Mouse (Mus musculus) CH12.LX (cell line): ENCODE results near the gene Cdc14b. TPM values are rescaled to one million over a fixed set of nuclear protein-coding genes. Genes with fewer than 3 reads are reported as not detected.

Source experiments
- DNase-seq: peaks from one replicate; pipeline ENCODE4 v3.0.0-alpha.2; 2013; ENCODE audit errors: extremely low read depth
- H3K27ac ChIP-seq: 2 replicates; pipeline ENCODE4 v1.5.1; 2012; ENCODE audit warnings: low read depth, mild to moderate bottlenecking, control low read depth, moderate library complexity; ENCODE audit not compliant: insufficient read depth
- H3K27me3 ChIP-seq: replicated peaks from 2 replicates; pipeline ENCODE3; 2012; ENCODE audit warnings: inconsistent platforms
- H3K36me3 ChIP-seq, 2 experiments: replicated peaks in 1 of 2; 2 replicates each; pipeline versions ENCODE3 to v1.6.1; 2012; ENCODE audit warnings: inconsistent platforms in 1 of 2, low read length in 1 of 2, mild to moderate bottlenecking in 1 of 2, mixed read lengths in 1 of 2, moderate library complexity in 1 of 2; ENCODE audit not compliant: control insufficient read depth in 1 of 2, insufficient read depth in 1 of 2
- H3K4me1 ChIP-seq, 2 experiments: 2 replicates each; pipeline ENCODE4 v1.6.1; 2012; ENCODE audit warnings: inconsistent platforms in 1 of 2, moderate library complexity in 1 of 2; ENCODE audit not compliant: insufficient read depth in 2 of 2, control insufficient read depth in 1 of 2
- H3K4me2 ChIP-seq: 2 replicates; pipeline ENCODE4 v1.6.1; 2012; ENCODE audit warnings: low read depth, mild to moderate bottlenecking, control low read depth; ENCODE audit not compliant: poor library complexity, insufficient read depth, severe bottlenecking
- H3K4me3 ChIP-seq, 3 experiments: fragments of 150-350 bp in 1 of 3; sonication (generic) in 1 of 3; replicated peaks in 1 of 3; 2 replicates each; pipeline versions ENCODE3 to v1.5.1; 2011 to 2012; ENCODE audit warnings: low read depth in 2 of 3, low read length in 2 of 3, mild to moderate bottlenecking in 2 of 3, moderate library complexity in 2 of 3, control low read depth in 1 of 3, improper control_type of control experiment in 1 of 3, inconsistent platforms in 1 of 3, mixed read lengths in 1 of 3; ENCODE audit not compliant: poor library complexity in 1 of 3
- H3K79me2 ChIP-seq: replicated peaks from 2 replicates; pipeline ENCODE4 v1.6.1; 2012; ENCODE audit warnings: mild to moderate bottlenecking, moderate library complexity; ENCODE audit not compliant: control insufficient read depth, poor library complexity, insufficient read depth, severe bottlenecking; ENCODE audit errors: extremely low read depth
- H3K9ac ChIP-seq: 2 replicates; pipeline ENCODE4 v1.6.1; 2012; ENCODE audit warnings: low read depth, mild to moderate bottlenecking, control low read depth, moderate library complexity; ENCODE audit not compliant: insufficient read depth
- H3K9me3 ChIP-seq: replicated peaks from 2 replicates; pipeline ENCODE3; 2012; ENCODE audit warnings: low read length, inconsistent platforms, mixed read lengths
- BHLHE40 ChIP-seq: IDR thresholded peaks from 2 replicates; pipeline ENCODE4 v1.6.1; 2011; ENCODE audit warnings: mild to moderate bottlenecking, low read depth, low read length, improper control_type of control experiment
- E2F4 ChIP-seq: IDR thresholded peaks from 2 replicates; pipeline ENCODE4 v1.6.1; 2011; ENCODE audit warnings: low read depth, low read length, improper control_type of control experiment; ENCODE audit not compliant: insufficient replicate concordance
- ELF1 ChIP-seq: IDR thresholded peaks from 2 replicates; pipeline ENCODE4 v1.6.1; 2014; ENCODE audit warnings: low read depth, mild to moderate bottlenecking, inconsistent platforms, low read length, improper control_type of control experiment
- EP300 ChIP-seq: IDR thresholded peaks from 2 replicates; pipeline ENCODE4 v1.6.1; 2011; ENCODE audit warnings: low read length, improper control_type of control experiment
- ETS1 ChIP-seq: conservative IDR thresholded peaks from 2 replicates; pipeline ENCODE4 v1.6.1; 2012; ENCODE audit warnings: low read depth, mild to moderate bottlenecking, inconsistent platforms, low read length, improper control_type of control experiment, moderate library complexity
- GABPA ChIP-seq: IDR thresholded peaks from 2 replicates; pipeline ENCODE4 v1.6.1; 2012; ENCODE audit warnings: low read depth, low read length, improper control_type of control experiment, inconsistent platforms; ENCODE audit not compliant: insufficient replicate concordance
- IRF4 ChIP-seq: IDR thresholded peaks from 2 replicates; pipeline ENCODE4 v1.6.1; 2014; ENCODE audit warnings: low read depth, mild to moderate bottlenecking, inconsistent platforms, low read length, improper control_type of control experiment
- JUN ChIP-seq: IDR thresholded peaks from 2 replicates; pipeline ENCODE4 v1.6.1; 2011; ENCODE audit warnings: low read depth, mild to moderate bottlenecking, low read length, improper control_type of control experiment, moderate library complexity; ENCODE audit not compliant: insufficient read depth
- JUND ChIP-seq: conservative IDR thresholded peaks from 2 replicates; pipeline ENCODE4 v1.6.1; 2011; ENCODE audit warnings: low read depth, low read length, improper control_type of control experiment
- KAT2A ChIP-seq: IDR thresholded peaks from 2 replicates; pipeline ENCODE4 v1.6.1; 2012; ENCODE audit warnings: low read length, improper control_type of control experiment, inconsistent platforms; ENCODE audit not compliant: insufficient replicate concordance
- MAX ChIP-seq: IDR thresholded peaks from 2 replicates; pipeline ENCODE4 v1.6.1; 2011; ENCODE audit warnings: low read length, improper control_type of control experiment
- MAZ ChIP-seq: IDR thresholded peaks from 2 replicates; pipeline ENCODE4 v1.6.1; 2012; ENCODE audit warnings: low read depth, mild to moderate bottlenecking, inconsistent platforms, low read length, improper control_type of control experiment, moderate library complexity
- MEF2A ChIP-seq: IDR thresholded peaks from 2 replicates; pipeline ENCODE4 v1.6.1; 2014; ENCODE audit warnings: low read depth, mild to moderate bottlenecking, inconsistent platforms, low read length, improper control_type of control experiment, borderline replicate concordance
- MXI1 ChIP-seq: IDR thresholded peaks from 2 replicates; pipeline ENCODE4 v1.6.1; 2011; ENCODE audit warnings: mild to moderate bottlenecking, low read depth, low read length, improper control_type of control experiment
- MYC ChIP-seq: IDR thresholded peaks from 2 replicates; pipeline ENCODE4 v1.6.1; 2011; ENCODE audit warnings: low read depth, mild to moderate bottlenecking, improper control_type of control experiment, low read length
- NELFE ChIP-seq: IDR thresholded peaks from 2 replicates; pipeline ENCODE4 v1.6.1; 2011; ENCODE audit warnings: low read depth, low read length, improper control_type of control experiment
- NRF1 ChIP-seq: IDR thresholded peaks from 2 replicates; pipeline ENCODE4 v1.6.1; 2014; ENCODE audit warnings: low read depth, mild to moderate bottlenecking, inconsistent platforms, low read length, improper control_type of control experiment, moderate library complexity
- POLR2A ChIP-seq: IDR thresholded peaks from 2 replicates; pipeline ENCODE4 v1.6.1; 2011; ENCODE audit warnings: low read depth, mild to moderate bottlenecking, improper control_type of control experiment, low read length
- POLR2AphosphoS2 ChIP-seq: IDR thresholded peaks from 2 replicates; pipeline ENCODE4 v1.6.1; 2011; ENCODE audit warnings: low read depth, low read length, improper control_type of control experiment
- RAD21 ChIP-seq: IDR thresholded peaks from 2 replicates; pipeline ENCODE4 v1.6.1; 2011; ENCODE audit warnings: low read depth, mild to moderate bottlenecking, low read length, improper control_type of control experiment, moderate library complexity
- RCOR1 ChIP-seq: conservative IDR thresholded peaks from 2 replicates; pipeline ENCODE4 v1.6.1; 2012; ENCODE audit warnings: low read depth, mild to moderate bottlenecking, inconsistent platforms, low read length, improper control_type of control experiment
- SMC3 ChIP-seq: IDR thresholded peaks from 2 replicates; pipeline ENCODE4 v1.6.1; 2011; ENCODE audit warnings: low read depth, low read length, improper control_type of control experiment
- TBP ChIP-seq: conservative IDR thresholded peaks from 2 replicates; pipeline ENCODE4 v1.6.1; 2011; ENCODE audit warnings: low read depth, low read length, improper control_type of control experiment
- UBTF ChIP-seq: IDR thresholded peaks from 2 replicates; pipeline ENCODE4 v1.6.1; 2012; ENCODE audit warnings: low read depth, mild to moderate bottlenecking, inconsistent platforms, low read length, improper control_type of control experiment, moderate library complexity
- USF2 ChIP-seq: conservative IDR thresholded peaks from 2 replicates; pipeline ENCODE4 v1.6.1; 2011; ENCODE audit warnings: low read depth, low read length, improper control_type of control experiment
- ZC3H11A ChIP-seq: IDR thresholded peaks from 2 replicates; pipeline ENCODE4 v1.6.1; 2012; ENCODE audit warnings: low read depth, mild to moderate bottlenecking, inconsistent platforms, low read length, improper control_type of control experiment
- ZNF384 ChIP-seq: IDR thresholded peaks from 2 replicates; pipeline ENCODE4 v1.6.1; 2012; ENCODE audit warnings: low read depth, low read length, improper control_type of control experiment, inconsistent platforms
- dilution Hi-C: fragments of 300-500 bp; cut with MboI; formaldehyde crosslinking; loops from 2 replicates; pipeline ENCODE4 v1.14.3; 2020; ENCODE audit warnings: low sequenced_read_pairs; ENCODE audit not compliant: extremely low pct_unique_long_range_greater_than_20kb, extremely low pct_ligation_motif_present
- in situ Hi-C: fragments of 300-500 bp; cut with MboI; formaldehyde crosslinking; loops from 3 replicates; pipeline ENCODE4 v1.14.3; 2019; ENCODE audit warnings: low sequenced_read_pairs, low pct_ligation_motif_present, low pct_unique_long_range_greater_than_20kb, mixed read lengths
- polyA plus RNA-seq: library from polyadenylated mRNA; unstranded; fragments of >175 nt; gene quantifications from 2 replicates; pipeline ENCODE4 v1.2.1, GENCODE M21; 2012; ENCODE audit warnings: low read depth; ENCODE audit not compliant: insufficient read length
- total RNA-seq, 2 experiments: library from RNA; depleted of rRNA; stranded (reverse); fragments of 300-350 nt in 1 of 2; fragments of >200 nt in 1 of 2; gene quantifications; 2 replicates each; pipeline ENCODE4 v1.2.3; 2012 to 2014

Gene Cdc14b
- total and polyA plus RNA-seq, 3 experiments = 2.7 to 5.5 (median 4.6) TPM

DNA sequence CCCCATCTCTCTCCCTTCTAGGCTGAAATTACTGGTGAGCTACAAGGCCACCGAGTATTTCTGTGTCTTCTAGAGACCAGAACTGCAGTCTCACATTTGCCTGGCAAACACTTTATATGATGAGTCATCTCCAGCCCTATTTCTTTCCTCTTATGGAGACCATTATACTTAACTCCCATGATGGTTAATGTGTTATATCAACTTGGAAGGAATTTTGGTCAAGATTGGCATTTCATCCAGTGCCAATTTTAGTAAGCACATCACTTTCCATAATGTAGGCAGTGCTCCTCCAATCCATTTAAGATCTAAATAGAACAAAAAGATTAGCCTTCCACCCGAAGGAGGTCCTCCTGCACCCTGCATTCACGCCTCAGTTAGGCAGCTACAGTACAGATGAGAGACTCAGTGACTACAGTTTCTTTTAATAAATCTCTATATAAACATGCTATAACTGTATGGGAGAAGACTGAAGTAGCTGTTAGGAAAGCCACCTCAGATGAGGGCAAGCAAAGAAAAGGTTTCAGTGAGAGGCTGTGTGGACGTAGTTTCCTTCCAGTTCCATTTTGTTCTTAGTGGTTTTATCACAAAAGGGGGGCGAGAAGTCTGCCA is 63.0 kb downstream of the Cdc14b start:
- Histone ChIP-seq H3K4me3 (no peak overlapping the region), H3K4me1 (peaks cover 0 to 11% of the 10 kb centered on the region in 2 experiments; a peak in 1 of 4 replicates), H3K4me2 (no peak overlapping the region), H3K9me3 (no peaks in the 10 kb centered on the region), H3K9ac (no peak overlapping the region), H3K36me3 (no peaks in the 10 kb centered on the region), H3K27me3 (no peaks in the 10 kb centered on the region), H3K27ac (no peak overlapping the region), H3K79me2 (no peaks in the 10 kb centered on the region)
- in situ Hi-C loops (no loop called here), dilution Hi-C loops (no loop called here)
- no peak for DNase-seq
- TF ChIP-seq JUND (no peak), ZC3H11A (no peak), POLR2AphosphoS2 (no peak), MAX (no peak), RAD21 (no peak), MAZ (no peak), BHLHE40 (no peak), POLR2A (no peak), MXI1 (no peak), NRF1 (no peak), NELFE (no peak), GABPA (no peak), JUN (no peak), RCOR1 (no peak), KAT2A (no peak), ETS1 (no peak), TBP (no peak), ZNF384 (no peak), E2F4 (no peak), MYC (no peak)

DNA sequence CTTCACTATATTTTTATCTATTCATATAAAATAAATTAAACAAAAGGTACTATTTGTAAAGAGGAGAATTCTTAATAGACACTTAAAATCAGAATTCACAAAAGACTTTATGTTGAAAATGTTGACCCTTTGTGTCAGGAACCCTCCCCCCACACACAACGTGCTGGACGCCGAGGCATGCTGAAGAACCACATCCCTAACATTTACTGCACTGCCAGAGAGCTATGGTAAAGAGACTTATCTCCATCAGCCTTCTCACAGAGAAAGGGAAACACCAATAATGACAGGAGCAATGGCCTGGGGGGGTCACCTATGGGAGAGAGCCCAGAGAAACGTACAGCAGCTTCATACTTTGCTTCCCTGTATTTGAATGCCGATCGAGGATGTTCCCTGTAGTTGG is 66.9 kb downstream of the Cdc14b start:
- Histone ChIP-seq H3K9me3 (no peaks in the 10 kb centered on the region), H3K79me2 (no peaks in the 10 kb centered on the region), H3K4me3 (no peak overlapping the region), H3K36me3 (no peaks in the 10 kb centered on the region), H3K27ac (no peak overlapping the region), H3K4me2 (no peak overlapping the region), H3K9ac (no peak overlapping the region), H3K27me3 (no peaks in the 10 kb centered on the region), H3K4me1 (peaks cover 0 to 17% of the 10 kb centered on the region in 2 experiments; a peak in 2 of 4 replicates)
- no peak for DNase-seq
- dilution Hi-C loops = no loop called here
- in situ Hi-C loops = no loop called here
- TF ChIP-seq MEF2A = no peak
- TF ChIP-seq GABPA = no peak
- no peak for TF ChIP-seq UBTF
- no peak for TF ChIP-seq MXI1
- TF ChIP-seq RCOR1 = no peak
- no peak for TF ChIP-seq IRF4
- TF ChIP-seq ELF1 = no peak
- no peak for TF ChIP-seq USF2
- no peak for TF ChIP-seq JUN
- no peak for TF ChIP-seq EP300
- TF ChIP-seq NELFE = no peak
- no peak for TF ChIP-seq RAD21
- TF ChIP-seq BHLHE40 = no peak
- no peak for TF ChIP-seq SMC3
